9 mouse cellular contexts compared by ENCODE assay signal in genomic region chr8:92771856-92772650, GRCm38 (mm10). TPM values are rescaled to one million over a fixed set of nuclear protein-coding genes. Genes with fewer than 3 reads are reported as not detected.
DNase-seq lines count a peak whose midpoint lies in the region; ATAC-seq and TF ChIP-seq lines count a peak whose summit lies in the region.
"Had no signal": no experiment of that assay in that cellular context is flagged by ENCODE, and none has a peak within 500 bp of the region (broad histone marks: within the 10 kb centered on the region; RNA-seq: fewer than 3 reads in every experiment).

No protein-coding gene starts in this region.

- no peak for TF ChIP-seq POLR2A in kidney, adult 2 months (IDR thresholded peaks at IDR 0.05; ENCODE audit: low read depth, low read length)
- no peak for TF ChIP-seq POLR2A in myocyte (IDR thresholded peaks at IDR 0.05; ENCODE audit: insufficient read length, low read depth)

- H3ac ChIP-seq in myocyte (ENCODE audit: control insufficient read depth, insufficient read length): no peak overlapping the region

- H3K9me3 ChIP-seq in kidney, embryonic 14.5 days (ENCODE audit: control insufficient read depth, low read length): no peaks in the 10 kb centered on the region
- no peaks in the 10 kb centered on the region for H3K9me3 ChIP-seq in heart, embryonic 15.5 days (replicated peaks)
- H3K9me3 ChIP-seq in hindbrain, embryonic 13.5 days: no peaks in the 10 kb centered on the region
- H3K9me3 ChIP-seq: neural tube, embryonic 12.5 days had no signal

- DNase-seq in kidney, adult 2 months: peak; percentile 3
- DNase-seq in T-cell, adult 2 months (ENCODE audit: low spot score): peak; percentile 10
- DNase-seq in spleen, postnatal 14 days (ENCODE audit: low spot score in 2 of 2): no peak
- DNase-seq in frontal cortex, adult 2 months (ENCODE audit: extremely low spot score in 1 of 2, low spot score in 1 of 2): no peak

- no peak for TF ChIP-seq CTCF in kidney, adult 2 months (conservative IDR thresholded peaks at IDR 0.05; ENCODE audit: insufficient read depth, insufficient read length, low read depth, low read length)

- H3K79me2 ChIP-seq in myocyte (ENCODE audit: control insufficient read depth, insufficient read depth): no peaks in the 10 kb centered on the region

- no peak overlapping the region for H3K9ac ChIP-seq in kidney, embryonic 14.5 days (ENCODE audit: low read depth, low read length)
- no peak overlapping the region for H3K9ac ChIP-seq in heart, embryonic 15.5 days
- H3K9ac ChIP-seq in hindbrain, embryonic 13.5 days: no peak overlapping the region
- H3K9ac ChIP-seq: neural tube, embryonic 12.5 days had no signal

- no peak overlapping the region for H3K4me2 ChIP-seq in kidney, embryonic 14.5 days (replicated peaks; ENCODE audit: low read depth, low read length)
- peak overlapping the region; percentile 53 for H3K4me2 ChIP-seq in heart, embryonic 15.5 days
- H3K4me2 ChIP-seq in myocyte (ENCODE audit: low read depth): peak overlapping the region; percentile 53
- H3K4me2 ChIP-seq in hindbrain, embryonic 13.5 days: no peak overlapping the region
- H3K4me2 ChIP-seq: neural tube, embryonic 12.5 days had no signal

- no peaks in the 10 kb centered on the region for H3K36me3 ChIP-seq in kidney, adult 2 months (ENCODE audit: control insufficient read depth, insufficient read depth, low read length)
- H3K36me3 ChIP-seq in kidney, embryonic 14.5 days (ENCODE audit: control insufficient read depth, insufficient read depth, low read length): no peaks in the 10 kb centered on the region
- H3K36me3 ChIP-seq in heart, embryonic 15.5 days: no peaks in the 10 kb centered on the region
- H3K36me3 ChIP-seq in myocyte (ENCODE audit: control insufficient read depth, insufficient read depth): no peaks in the 10 kb centered on the region
- no peaks in the 10 kb centered on the region for H3K36me3 ChIP-seq in hindbrain, embryonic 13.5 days
- H3K36me3 ChIP-seq: neural tube, embryonic 12.5 days had no signal

- H3K4me3 ChIP-seq in kidney, adult 2 months (ENCODE audit: insufficient read depth, low read depth, low read length): peak overlapping the region; percentile 16; the same call in 1 of the 2 replicates
- H3K4me3 ChIP-seq in kidney, embryonic 14.5 days (ENCODE audit: low read length): no peak overlapping the region
- peak overlapping the region; percentile 43 for H3K4me3 ChIP-seq in heart, embryonic 15.5 days
- no peak overlapping the region for H3K4me3 ChIP-seq in myocyte
- no peak overlapping the region for H3K4me3 ChIP-seq in hindbrain, embryonic 13.5 days
- H3K4me3 ChIP-seq: neural tube, embryonic 12.5 days had no signal

- no peak overlapping the region for H3K27ac ChIP-seq in kidney, adult 2 months (ENCODE audit: insufficient read depth, low read depth, low read length)
- H3K27ac ChIP-seq in kidney, embryonic 14.5 days (ENCODE audit: low read depth, low read length): no peak overlapping the region
- H3K27ac ChIP-seq in heart, embryonic 15.5 days: no peak overlapping the region
- no peak overlapping the region for H3K27ac ChIP-seq in hindbrain, embryonic 13.5 days
- H3K27ac ChIP-seq: neural tube, embryonic 12.5 days had no signal

- no peaks in the 10 kb centered on the region for H3K27me3 ChIP-seq in kidney, adult 2 months (replicated peaks; ENCODE audit: control insufficient read depth, insufficient read depth, low read length)
- no peaks in the 10 kb centered on the region for H3K27me3 ChIP-seq in kidney, embryonic 14.5 days (ENCODE audit: control insufficient read depth, insufficient read depth, low read length)
- H3K27me3 ChIP-seq in heart, embryonic 15.5 days: peaks cover 15% of the 10 kb centered on the region; the same call in 1 of the 2 replicates
- no peaks in the 10 kb centered on the region for H3K27me3 ChIP-seq in myocyte (ENCODE audit: control insufficient read depth, insufficient read depth, insufficient read length)
- no peaks in the 10 kb centered on the region for H3K27me3 ChIP-seq in hindbrain, embryonic 13.5 days
- H3K27me3 ChIP-seq: neural tube, embryonic 12.5 days had no signal

- no peaks in the 10 kb centered on the region for H3K4me1 ChIP-seq in kidney, adult 2 months (ENCODE audit: control insufficient read depth, insufficient read depth, low read length)
- H3K4me1 ChIP-seq in kidney, embryonic 14.5 days (ENCODE audit: control insufficient read depth, insufficient read depth, low read length): no peaks in the 10 kb centered on the region
- H3K4me1 ChIP-seq in heart, embryonic 15.5 days (replicated peaks): 0 out of 2 replicates have a peak, but pooled peaks cover 5% of the 10 kb centered on the region
- peaks cover 2% of the 10 kb centered on the region for H3K4me1 ChIP-seq in hindbrain, embryonic 13.5 days (replicated peaks)

- ATAC-seq in kidney, embryonic 14.5 days (ENCODE audit: low FRiP score, low TSS enrichment): no peak
- ATAC-seq in heart, embryonic 15.5 days (replicated peaks; ENCODE audit: insufficient number of reproducible peaks, insufficient read depth, low FRiP score, low read depth): no peak
- no peak for ATAC-seq in hindbrain, embryonic 13.5 days (ENCODE audit: low FRiP score)

- 66% methylated on average over 14 of the region's 14 CpGs for WGBS in kidney, adult 2 months
- 66% methylated on average over 14 of the region's 14 CpGs for WGBS in kidney, embryonic 14.5 days
- 45% methylated on average over 14 of the region's 14 CpGs for WGBS in heart, embryonic 15.5 days
- WGBS in hindbrain, embryonic 13.5 days: 58% methylated on average over 14 of the region's 14 CpGs

TF ChIP-seq in myocyte, 11 proteins besides CTCF, POLR2A, EP300 and RAD21:
- TF ChIP-seq USF1 (IDR thresholded peaks at IDR 0.05; ENCODE audit: low read depth) (peak; percentile 37), CEBPB (IDR thresholded peaks at IDR 0.05; ENCODE audit: insufficient read depth, poor library complexity, severe bottlenecking) (no peak), MYOD1 (IDR thresholded peaks at IDR 0.05; ENCODE audit: control insufficient read depth in 1 of 3, insufficient read length in 2 of 3, low read depth in 2 of 3) (no peak), SRF (IDR thresholded peaks at IDR 0.05; ENCODE audit: control insufficient read depth, insufficient read length, low read depth) (no peak), TCF12 (IDR thresholded peaks at IDR 0.05; ENCODE audit: insufficient read depth, poor library complexity, severe bottlenecking) (no peak)

RNA-seq across cellular contexts. Expression of gene Mmp2, which starts 55.0 kb away (rescaled TPM):
- polyA plus RNA-seq in kidney, adult 2 months (2012; rRNA removed): 17.1 and 20.9 TPM in 2 replicates
- 131 and 162 TPM in 2 replicates for polyA plus RNA-seq in kidney, embryonic 14.5 days (2014; fragmentation: Nextera tagmentation; extraction: Ambion mirVana)
- polyA plus RNA-seq in heart, embryonic 15.5 days (2015; fragmentation: Nextera tagmentation; extraction: Ambion mirVana): 112 and 153 TPM in 2 replicates
- 78.8 TPM for polyA plus RNA-seq in myocyte (2012; fragmentation: generic; extraction: Trizol)
- polyA plus RNA-seq in frontal cortex, adult 2 months (2012; rRNA removed): 2.4 and 2.8 TPM in 2 replicates
- 30.9 and 34.4 TPM in 2 replicates for polyA plus RNA-seq in hindbrain, embryonic 13.5 days (2015; fragmentation: Nextera tagmentation; extraction: Ambion mirVana)

Comparison
In these comparisons a context has a peak if more than half of its experiments do, and no peak if none do; other contexts are left out.
1. H3K4me3 ChIP-seq: peak in kidney, adult 2 months (single experiment) and heart, embryonic 15.5 days (single experiment); none in kidney, embryonic 14.5 days (single experiment), myocyte (single experiment) and hindbrain, embryonic 13.5 days (single experiment).
2. DNase-seq: peak in kidney, adult 2 months (single experiment) and T-cell, adult 2 months (single experiment); none in spleen, postnatal 14 days (0 of 2) and frontal cortex, adult 2 months (0 of 2).
3. H3K4me2 ChIP-seq: peak in heart, embryonic 15.5 days (single experiment) and myocyte (single experiment); none in kidney, embryonic 14.5 days (single experiment) and hindbrain, embryonic 13.5 days (single experiment).